Mouse (Mus musculus): ENCODE data around the gene Pik3cb. TPM values are rescaled to one million over a fixed set of nuclear protein-coding genes. Genes with fewer than 3 reads are reported as not detected.

The Pik3cb gene
- polyA plus RNA-seq, 1 experiment from 2014 or later, result 1.3 TPM

GRCm38 (mm10) chr9:98994103-98994502 lies 146.3 kb downstream of the Pik3cb start:
- Histone ChIP-seq H3K4me2 (ENCODE audit: low read depth, low read length) (no peak overlapping the region), H3K4me3 (ENCODE audit: low read depth, low read length) (no peak overlapping the region), H3K9ac (ENCODE audit: low read depth, low read length) (no peak overlapping the region), H3K36me3 (ENCODE audit: control insufficient read depth, insufficient read depth, low read length) (peaks cover 23% of the 10 kb centered on the region), H3K4me1 (ENCODE audit: control insufficient read depth, insufficient read depth, low read length) (no peaks in the 10 kb centered on the region), H3K9me3 (ENCODE audit: control insufficient read depth, low read length) (no peaks in the 10 kb centered on the region), H3K27me3 (replicated peaks; ENCODE audit: control insufficient read depth, insufficient read depth, low read length) (no peaks in the 10 kb centered on the region), H3K27ac (replicated peaks; ENCODE audit: low read depth, low read length) (no peak overlapping the region)
- no peak for ATAC-seq (ENCODE audit: low read depth)
- no peak for DNase-seq (ENCODE audit: low spot score)
- 88% methylated on average over 4 of the region's 4 CpGs for WGBS

GRCm38 (mm10) chr9:98987131-98987530 lies 153.3 kb downstream of the Pik3cb start:
- Histone ChIP-seq H3K27me3 (replicated peaks; ENCODE audit: control insufficient read depth, insufficient read depth, low read length) (peaks cover 7% of the 10 kb centered on the region), H3K36me3 (ENCODE audit: control insufficient read depth, insufficient read depth, low read length) (no peaks in the 10 kb centered on the region), H3K4me3 (ENCODE audit: low read depth, low read length) (peak overlapping the region; percentile 83), H3K4me2 (ENCODE audit: low read depth, low read length) (peak overlapping the region; percentile 88), H3K4me1 (ENCODE audit: control insufficient read depth, insufficient read depth, low read length) (peaks cover 6% of the 10 kb centered on the region; the same call in 1 of the 2 replicates), H3K27ac (replicated peaks; ENCODE audit: low read depth, low read length) (no peak overlapping the region), H3K9ac (ENCODE audit: low read depth, low read length) (peak overlapping the region; percentile 77), H3K9me3 (ENCODE audit: control insufficient read depth, low read length) (no peaks in the 10 kb centered on the region)
- ATAC-seq (ENCODE audit: low read depth) (no peak), DNase-seq (ENCODE audit: low spot score) (no peak)
- 43% methylated on average over 9 of the region's 9 CpGs for WGBS

Other genes with a start within 250 kb of the Pik3cb start
- gene 7420426K07Rik, start 237.5 kb downstream of the Pik3cb start, polyA plus RNA-seq (2014; fragmentation: Nextera tagmentation; extraction: Ambion mirVana), result not detected in 2 replicates
- 1.0 and 1.5 TPM in 2 replicates for gene Foxl2, start 185.3 kb downstream of the Pik3cb start, polyA plus RNA-seq (2014; fragmentation: Nextera tagmentation; extraction: Ambion mirVana)
- 39.7 and 43.5 TPM in 2 replicates for gene Faim, start 154.2 kb downstream of the Pik3cb start, polyA plus RNA-seq (2014; fragmentation: Nextera tagmentation; extraction: Ambion mirVana)
- not detected in 2 replicates for gene Gm1123, start 104.9 kb downstream of the Pik3cb start, polyA plus RNA-seq (2014; fragmentation: Nextera tagmentation; extraction: Ambion mirVana)
- gene Faiml, start 96.6 kb upstream of the Pik3cb start, polyA plus RNA-seq (2014; fragmentation: Nextera tagmentation; extraction: Ambion mirVana), result not detected in 2 replicates
- 22.2 and 27.3 TPM in 2 replicates for gene Cep70, start 102.7 kb upstream of the Pik3cb start, polyA plus RNA-seq (2014; fragmentation: Nextera tagmentation; extraction: Ambion mirVana)
- gene Esyt3, start 217.9 kb upstream of the Pik3cb start, polyA plus RNA-seq (2014; fragmentation: Nextera tagmentation; extraction: Ambion mirVana), result 0.84 and 0.90 TPM in 2 replicates

All from embryonic facial prominence, embryonic 14.5 days (tissue).